Mouse (Mus musculus) right cerebral cortex, postnatal 36 days (tissue): ENCODE data around the gene Cracr2a.

Experiments
- DNase-seq, 2 experiments: peaks; one replicate each; pipeline ENCODE4 v3.0.0; 2022; ENCODE audit warnings: low spot score in 2 of 2, mixed read lengths in 1 of 2

Gene Cracr2a

DNA sequence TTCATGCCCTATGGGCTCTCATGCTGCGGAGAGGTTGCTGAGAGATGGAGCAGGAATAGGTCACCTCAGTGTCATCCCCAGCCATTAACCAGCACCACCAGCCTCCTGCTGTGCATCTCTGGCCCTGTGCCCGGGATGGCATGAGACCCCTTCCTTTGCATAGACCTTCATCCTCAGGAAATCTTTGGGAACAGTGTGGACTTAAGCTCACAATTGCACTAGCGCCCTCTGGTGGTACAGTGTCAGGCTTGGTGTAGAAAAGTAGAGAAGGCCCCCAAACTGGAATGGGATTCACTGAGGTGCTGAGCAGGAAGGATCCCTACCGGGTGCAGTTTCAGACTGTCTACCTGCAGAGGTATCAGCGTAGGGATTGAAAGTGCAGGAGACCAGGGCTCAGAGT lies 64.0 kb downstream of the Cracr2a start:
- DNase-seq = peak; percentile 49 to 54

DNA sequence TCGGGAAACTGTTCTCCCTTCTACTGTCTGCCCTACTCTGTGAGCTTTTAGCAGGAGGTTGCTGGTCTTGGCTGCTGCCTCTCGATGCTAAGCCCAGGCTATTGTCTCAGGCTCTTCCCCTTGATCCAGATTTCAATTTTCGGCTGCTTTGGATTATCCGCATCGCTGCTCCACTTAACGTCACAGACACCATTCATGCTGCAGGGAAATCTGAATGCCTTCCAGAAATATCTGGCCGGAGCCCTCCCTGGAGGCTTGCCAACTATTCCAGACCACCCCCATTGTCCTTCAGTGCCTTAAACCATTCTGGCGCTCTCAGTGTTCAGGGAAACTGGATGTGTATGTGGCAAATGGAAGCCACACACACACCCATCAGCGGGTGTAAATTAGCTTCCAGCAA lies 66.3 kb downstream of the Cracr2a start:
- DNase-seq = no peak

DNA sequence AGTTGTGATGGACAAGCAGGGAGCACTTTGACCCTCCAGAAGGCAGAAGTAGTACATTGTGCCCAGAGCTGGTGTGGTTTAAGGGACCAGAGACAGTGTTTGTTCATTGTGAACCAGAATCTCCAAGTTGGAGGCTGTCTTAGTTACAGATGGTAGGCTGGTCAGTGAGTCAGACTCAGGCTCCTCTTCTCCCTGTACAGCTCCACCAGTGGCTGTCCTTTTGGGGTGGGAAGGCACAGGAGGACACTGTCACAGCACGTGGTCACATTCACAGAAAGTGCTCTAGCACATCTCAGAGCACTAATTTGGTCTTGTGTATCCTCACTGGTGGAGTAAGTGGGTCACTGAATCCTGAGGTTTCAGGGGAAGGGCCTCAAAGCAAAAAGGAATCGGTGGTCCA lies 68.1 kb downstream of the Cracr2a start:
- DNase-seq = no peak

DNA sequence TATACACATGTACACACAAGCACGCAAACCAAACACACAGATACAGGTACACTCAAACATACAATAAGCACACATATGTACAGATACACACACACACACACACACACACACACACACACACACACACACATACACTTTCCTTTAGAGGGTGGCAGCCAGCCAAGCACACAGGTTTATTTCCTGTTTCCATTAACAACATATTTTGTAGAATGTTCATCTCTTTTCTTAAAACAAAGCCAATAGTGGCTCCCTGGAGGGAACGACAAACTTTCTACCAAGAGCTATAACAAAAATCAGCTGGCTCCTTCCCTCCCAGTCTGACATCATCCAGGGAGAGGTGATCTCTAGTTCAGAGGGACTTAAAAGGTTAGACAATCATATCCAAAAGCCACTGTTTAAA lies 73.7 kb downstream of the Cracr2a start:
- DNase-seq = no peak

DNA sequence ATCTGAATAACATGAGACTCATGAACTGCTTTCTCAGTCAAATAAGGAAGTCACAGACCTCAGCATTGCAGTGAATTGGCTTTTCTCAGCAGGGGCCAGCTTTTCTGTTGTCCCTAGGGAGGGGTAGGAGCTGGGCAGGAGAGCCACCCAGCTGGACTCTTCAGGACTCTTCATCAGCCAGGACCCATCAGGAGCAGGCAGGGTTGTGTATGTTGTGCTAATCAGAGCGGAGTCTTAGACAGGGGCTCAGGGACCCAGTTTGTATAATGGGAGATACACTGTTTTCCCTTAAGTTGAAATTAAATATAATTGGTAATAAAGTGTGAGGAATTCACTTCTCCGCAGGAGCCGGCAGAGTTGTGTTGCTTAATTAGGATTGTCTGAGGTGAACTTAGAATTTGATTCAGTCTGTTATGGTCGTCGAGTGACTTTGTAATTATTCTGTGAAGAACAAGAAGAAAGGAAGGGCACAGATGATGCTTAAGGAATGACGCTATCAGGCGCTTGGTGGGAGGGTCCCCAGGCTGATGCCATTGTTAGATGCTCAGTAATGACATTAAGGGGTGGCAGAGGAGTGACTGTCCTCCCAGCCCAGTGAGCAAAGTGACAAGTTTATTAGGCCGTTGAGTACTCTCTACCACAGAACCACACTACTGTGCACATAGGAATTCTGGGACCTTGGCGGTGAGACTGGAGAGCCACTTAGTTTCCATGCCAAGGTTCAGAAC lies 74.5 kb downstream of the Cracr2a start:
- DNase-seq = no peak

DNA sequence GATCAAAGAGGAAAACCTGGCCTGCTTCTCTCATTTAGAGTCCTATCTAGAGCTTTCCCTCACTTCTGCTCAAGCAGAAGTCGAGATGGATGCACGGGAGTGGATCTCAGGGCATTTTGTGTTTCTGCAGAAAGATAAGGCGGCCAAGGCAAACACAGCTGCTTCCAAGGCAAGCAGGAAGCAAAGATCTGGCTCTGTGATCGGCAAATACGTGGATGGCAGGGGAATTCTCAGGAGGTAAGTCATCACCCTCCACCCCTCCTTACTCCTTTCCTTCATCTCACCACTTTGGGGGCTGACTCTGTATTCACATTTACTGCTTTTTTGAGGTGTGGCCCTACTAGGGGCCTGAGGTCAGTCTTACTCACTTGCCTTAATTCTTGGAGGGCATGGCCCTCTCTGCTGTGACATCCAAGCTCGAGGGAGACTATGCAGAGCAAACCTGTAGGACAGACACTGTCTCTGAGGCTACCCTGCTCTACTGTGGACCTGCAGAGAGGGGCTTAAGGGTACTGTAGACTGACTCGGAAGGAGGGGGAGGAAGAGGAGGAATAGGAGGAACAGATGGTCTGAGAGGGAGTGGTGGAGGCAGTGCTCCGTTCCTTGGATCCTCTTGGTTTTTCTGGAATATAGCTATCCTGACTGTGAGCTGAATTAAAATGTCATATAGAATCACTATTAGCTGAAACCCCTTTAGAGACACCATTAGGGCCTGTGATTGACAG lies 80.1 kb downstream of the Cracr2a start:
- DNase-seq = no peak

DNA sequence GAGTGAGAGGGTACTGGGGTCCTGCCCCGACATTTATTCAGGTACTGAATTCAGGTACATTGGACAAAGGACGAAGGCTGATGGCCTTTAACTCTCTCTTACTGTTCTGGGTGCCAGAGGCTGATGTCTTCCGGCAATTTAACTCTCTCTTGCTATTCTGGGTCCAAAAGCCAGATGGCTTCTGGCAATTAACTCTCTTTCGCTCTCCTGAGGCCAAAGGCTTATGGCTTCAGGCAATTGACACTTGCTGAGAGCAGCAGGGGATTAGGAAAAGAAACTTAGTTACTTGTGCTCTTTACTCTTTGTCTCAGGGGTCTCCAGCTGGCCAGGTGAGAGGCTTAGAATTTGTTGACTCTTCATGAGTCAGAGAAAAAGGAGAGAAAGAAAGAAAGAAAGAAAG lies 94.8 kb downstream of the Cracr2a start:
- no peak for DNase-seq

DNA sequence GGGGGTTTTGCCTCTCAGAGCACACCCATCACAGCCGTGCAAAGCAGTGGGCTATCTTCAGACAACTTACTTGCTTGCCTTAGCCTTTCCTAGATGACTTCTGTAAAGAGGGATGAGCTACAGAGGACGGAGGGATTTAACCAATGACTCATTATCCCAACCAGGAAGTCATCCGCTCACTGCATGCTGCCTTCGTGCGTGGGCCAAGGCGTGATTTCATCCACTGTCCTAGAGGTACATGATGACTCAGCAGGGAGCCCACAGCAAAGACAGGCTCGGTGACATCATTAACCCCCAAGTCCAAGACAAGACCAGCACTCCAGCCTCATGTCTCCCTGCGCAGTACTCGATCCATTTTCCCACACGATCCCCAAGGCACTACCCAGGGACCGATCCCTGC lies 96.0 kb downstream of the Cracr2a start:
- DNase-seq = peak in 1 of 2 experiments; percentile 39

DNA sequence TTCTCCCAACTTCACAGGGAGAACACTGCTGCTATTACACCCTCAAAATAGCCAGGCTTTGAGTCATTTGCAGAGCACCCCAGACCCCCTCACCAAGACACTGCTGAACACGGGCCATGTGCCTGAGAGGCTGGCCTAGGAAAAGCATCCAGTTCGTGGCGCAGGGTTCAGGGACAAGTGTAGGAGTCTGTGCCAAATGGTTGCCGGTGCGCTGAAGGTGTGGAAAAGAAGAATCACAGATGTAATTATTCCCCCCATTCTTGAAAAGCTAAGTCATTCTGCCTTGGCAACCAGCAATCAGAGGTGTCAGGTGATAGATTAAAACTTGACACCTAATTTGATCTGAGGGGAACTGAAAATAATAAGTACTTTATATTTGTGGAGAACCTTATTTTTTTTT lies 98.3 kb downstream of the Cracr2a start:
- no peak for DNase-seq

DNA sequence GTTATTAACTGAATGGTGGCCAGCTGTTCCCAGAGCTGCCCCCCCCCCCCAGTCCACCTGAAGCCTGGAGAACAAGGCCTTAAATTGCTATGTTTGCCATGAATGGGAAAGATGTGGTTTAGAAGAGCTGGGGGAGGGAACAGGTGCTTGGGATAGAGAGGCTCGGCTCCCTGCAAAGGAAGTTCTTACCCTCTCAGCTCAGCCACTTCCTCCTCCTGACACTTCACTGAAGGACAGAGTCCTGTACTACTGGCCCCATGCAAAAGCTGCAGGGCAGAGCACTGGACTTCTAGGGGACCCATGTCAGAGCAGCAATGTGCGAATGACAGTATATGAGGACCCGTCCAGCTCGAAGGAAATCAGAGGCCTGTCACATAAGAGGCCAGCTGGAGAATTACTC lies 98.8 kb downstream of the Cracr2a start:
- no peak for DNase-seq

DNA sequence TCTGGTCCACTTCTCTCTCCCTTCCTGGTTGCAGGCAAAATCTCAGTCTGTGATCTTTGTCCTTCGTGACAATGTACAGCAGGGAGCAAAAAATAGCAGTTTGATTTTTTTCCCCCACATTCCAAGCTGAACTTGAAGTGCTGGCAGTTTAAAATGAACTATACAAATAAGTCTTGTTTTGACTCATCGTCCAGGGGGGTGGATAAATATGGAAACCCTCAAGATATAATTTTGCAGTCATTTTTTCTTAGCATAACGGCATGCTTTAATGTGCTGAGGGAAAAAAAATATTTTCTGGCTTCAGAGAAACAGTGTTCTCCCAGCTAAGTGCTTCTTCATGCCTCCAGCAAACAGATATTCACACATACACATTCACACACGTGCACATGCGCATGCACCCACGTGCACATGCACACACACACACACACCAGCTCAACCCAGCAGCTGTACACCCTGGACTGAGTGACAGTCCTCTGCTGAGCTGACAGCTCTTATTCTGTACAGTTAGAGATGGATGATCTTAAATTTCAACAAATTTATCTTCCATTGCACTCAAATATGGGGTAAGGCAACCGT lies 100.7 kb downstream of the Cracr2a start:
- DNase-seq = peak; percentile 42 to 48

DNA sequence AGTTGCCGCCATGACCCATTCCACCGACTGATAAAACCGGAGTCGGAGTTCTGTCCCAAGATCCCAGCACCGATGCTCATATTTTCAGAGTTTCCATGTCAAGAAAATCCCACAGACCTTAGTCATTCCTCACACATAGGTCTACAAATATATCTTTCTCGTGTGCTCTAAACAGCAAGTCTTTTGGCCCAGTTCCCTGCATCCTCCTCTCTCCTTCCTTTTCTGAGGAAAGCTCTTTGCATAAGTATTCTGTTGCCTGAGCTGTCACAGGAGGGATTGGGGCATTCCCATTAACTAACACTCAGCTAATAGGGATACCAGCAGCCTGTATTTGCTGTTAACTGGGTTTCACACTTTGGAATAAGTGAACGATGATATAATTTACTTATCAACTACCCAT lies 102.1 kb downstream of the Cracr2a start:
- DNase-seq = peak; percentile 59 to 83

DNA sequence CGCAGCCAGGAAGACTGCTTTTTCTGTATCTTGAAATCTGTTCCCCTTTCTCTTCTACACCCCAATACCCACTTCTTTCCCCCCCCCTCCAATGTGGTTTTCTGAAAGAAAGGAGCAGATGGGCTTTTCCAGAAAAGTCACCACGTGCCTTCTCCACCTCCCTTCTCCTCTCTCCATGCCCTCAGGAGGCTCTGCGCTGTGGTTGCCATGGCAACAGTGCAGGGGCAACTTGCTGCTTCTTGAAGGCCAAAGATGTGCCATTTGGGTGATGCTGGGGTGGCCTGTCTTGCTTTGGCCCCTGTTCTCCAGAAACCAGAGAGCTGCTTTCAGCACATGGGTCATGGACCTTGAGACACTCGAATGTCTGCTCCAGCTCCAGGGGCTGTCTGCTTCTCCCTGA lies 108.2 kb downstream of the Cracr2a start:
- DNase-seq = no peak

DNA sequence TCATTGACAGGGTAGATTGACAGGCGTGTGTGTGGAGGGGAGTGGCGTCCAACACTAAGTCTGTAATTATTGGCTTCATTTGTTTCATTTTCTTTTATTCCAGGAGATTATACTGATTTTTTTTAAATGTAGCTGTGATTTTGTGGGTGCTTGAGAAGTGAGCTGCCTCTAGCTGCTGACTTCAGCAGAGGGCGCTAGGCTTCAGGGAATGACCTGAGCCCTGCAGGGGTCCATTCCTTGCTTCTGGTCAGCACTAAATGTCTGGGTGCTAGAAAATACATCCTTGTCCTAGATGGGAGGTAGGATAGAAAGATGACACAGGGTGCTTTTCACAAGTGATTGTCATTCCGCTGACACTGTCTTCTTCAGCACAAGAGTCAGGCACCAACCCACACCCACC lies 108.9 kb downstream of the Cracr2a start:
- DNase-seq = no peak

DNA sequence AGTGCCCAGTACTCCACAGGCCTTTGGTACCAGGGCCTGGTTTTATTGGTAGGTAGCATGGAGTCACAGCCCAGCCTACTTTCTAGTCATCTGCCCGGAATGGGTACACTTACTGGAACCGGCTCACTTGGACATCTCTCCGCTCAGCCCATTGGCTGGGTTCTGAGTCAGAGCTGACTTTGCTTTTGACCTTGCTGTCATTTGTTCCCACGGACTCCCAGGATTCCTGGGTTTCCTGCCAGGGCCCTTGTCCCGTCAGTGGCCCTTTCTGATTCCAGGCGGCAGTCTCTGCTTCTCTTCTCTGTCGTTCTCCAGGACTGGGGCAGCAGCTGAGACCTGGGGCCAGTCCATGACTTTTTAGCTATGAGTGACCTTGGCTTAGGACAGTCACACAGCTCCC lies 110.9 kb downstream of the Cracr2a start:
- DNase-seq = no peak

DNA sequence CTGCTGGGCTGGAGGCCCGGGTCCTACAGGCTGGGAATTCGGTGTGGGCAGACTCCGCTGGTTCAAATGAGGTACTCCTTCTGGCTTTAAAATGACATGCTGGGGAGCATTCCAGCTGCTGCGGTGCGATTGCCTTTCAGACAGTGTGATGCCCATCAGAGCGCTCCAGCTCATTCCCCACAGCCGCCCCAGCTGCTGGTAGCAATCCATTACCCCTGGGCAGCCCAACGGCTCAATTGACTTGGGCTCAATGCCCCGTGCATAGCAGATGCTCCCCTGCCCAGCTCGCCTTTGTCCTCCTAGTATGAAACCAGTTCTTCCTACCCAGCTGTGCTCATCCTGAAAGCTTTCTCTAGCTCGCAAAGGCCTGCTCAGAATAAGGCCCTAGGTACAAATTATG lies 115.7 kb downstream of the Cracr2a start:
- no peak for DNase-seq

DNA sequence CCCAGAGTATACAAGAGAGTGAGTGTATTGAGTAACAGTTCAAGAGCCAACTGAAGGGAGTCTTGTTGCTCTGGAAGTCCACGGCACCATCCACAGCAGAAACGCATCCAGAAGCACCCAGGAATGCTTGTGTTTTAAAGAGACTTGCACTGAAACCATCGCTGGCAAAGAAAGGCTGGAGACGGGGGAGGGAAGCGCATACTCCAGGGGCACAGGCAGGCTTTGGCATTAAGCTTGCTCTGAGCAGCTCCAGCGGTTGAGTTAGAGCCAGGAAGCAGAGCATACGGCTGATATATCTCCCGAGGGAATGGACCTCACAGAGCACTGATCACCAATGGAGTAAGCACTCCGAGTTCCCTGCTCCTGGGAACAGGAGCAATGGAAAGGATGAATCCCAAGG lies 117.2 kb downstream of the Cracr2a start:
- no peak for DNase-seq

DNA sequence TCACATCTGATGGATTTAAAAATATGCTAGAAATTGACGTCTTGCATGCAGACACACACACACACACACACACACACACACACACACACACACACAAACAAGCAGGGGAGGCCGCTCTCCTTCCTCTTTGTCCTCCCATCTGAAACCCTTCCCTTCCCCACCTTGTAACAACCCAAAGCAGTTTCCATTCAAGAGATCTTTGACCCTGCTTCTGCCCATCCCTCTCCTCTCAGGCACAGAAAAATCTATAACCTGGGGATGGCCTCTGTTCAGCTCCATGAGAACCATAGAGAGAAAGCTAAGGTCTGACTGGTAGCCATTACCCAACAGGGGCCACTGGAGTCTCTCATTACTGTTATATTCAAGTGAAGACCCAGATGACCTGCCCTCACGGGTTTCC lies 117.9 kb downstream of the Cracr2a start:
- no peak for DNase-seq

DNA sequence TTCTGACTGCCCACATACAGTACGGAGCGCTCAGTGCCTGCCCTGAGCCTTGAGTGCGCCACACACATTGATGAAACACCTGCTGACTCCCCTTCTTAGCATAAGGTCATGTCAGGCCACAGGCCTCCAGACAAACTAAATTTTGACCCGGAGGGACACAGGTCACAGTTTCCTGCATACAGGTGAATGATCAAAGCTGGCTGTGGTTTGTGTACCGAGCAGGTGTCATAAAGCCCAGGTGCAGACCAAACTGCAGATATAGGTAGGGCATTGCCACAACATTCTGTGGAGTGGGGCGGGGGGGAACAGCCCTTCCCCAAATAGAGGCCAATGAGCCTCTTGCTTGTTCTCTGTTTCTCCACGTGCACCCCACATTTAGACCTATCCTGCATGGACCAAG lies 119.6 kb downstream of the Cracr2a start:
- DNase-seq = no peak

DNA sequence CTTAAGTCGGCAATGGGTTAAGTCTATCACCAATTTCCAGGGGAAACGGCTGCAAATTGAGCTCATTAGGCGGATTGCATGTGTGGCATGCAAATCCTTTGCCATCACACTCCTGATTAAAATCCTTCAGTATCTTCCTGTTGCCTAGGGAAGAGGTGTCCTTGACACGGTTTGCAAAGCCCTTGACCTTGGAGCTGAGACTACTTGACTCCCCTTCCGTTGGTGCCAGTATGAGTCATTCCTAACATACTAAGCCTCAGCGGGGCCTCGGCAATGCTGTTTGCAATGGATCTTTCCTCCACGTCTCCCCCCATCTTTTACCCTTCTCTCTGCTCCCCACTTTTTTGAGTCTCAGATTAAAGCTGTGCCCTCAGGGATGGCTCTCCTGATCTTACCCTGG lies 122.4 kb downstream of the Cracr2a start:
- no peak for DNase-seq

DNA sequence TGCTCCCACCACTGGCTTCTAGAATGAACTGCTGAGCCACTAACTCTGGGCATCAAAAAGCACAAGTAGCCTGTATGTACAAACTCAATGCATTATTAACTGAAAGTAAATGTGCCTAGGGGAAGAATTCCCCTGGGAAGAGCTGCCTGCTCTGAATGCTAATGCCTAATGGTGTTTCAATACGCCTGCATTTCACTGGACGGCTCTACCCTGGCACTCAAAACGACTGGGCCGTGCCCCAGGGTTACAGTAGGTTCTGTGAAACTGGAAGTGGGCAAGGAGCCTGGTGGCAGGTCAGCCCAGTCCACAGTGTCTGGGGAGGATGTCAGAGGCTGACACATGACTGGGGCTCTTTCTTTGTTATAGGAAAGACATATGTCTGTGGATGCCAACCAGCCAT lies 123.8 kb downstream of the Cracr2a start:
- no peak for DNase-seq

DNA sequence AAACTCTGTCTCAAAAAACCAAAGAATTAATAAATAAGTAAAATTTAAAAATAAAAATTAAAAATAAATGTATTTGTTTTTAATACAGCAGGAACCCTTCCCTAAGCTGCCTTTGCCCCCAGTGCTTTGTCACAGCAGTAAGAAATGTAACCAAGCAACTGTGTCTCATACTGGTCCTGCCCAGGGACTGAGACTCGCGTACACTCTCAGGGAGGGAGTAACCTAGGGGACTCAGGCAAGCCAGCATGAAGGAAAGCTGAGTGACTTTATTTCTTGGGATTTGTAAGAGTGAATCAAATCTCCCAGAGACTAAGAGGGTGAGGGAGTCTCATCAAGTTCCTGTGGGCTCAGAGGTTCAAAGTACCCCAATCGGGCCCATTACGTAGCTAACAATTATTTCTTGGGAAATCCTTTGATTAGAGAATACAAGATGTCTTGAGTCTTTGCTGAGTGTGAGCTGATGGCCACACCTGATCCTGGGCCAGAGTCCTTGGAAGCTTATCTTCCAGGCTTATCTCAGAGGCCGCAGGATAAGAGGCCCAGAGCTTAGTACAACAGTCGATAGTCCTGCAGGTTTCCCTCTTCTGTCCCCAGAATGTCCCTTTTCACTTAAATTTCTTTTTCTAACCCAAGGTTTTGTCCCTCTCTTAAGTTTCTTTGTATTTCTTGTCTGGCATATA lies 126.2 kb downstream of the Cracr2a start:
- DNase-seq = no peak

DNA sequence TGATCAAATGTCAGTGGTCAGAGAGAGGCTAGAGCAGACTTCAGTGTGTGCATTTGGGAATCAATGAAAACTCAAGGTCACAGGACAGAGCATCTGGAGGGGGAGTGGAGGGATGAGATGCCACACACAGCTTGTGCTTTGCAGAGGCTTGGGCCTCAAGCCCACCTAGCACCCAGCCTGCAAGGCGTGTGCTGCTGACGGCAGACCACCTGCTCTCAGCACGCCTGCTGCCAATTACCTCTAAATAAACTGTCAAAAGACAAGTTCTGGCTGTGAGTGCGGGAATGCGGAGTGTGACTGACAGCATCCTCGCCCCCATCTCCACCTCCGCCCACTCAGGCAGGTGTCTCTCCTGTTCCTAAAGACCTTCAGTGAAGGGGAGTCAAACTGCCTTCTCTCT lies 131.2 kb downstream of the Cracr2a start:
- no peak for DNase-seq
